Mouse (Mus musculus) G1E (cell line): ENCODE results near the gene Mrpl36.

Experiments
- CTCF ChIP-seq: IDR thresholded peaks from 2 replicates; pipeline ENCODE4 v1.5.1; 2012; ENCODE audit warnings: low read depth, low read length, inconsistent platforms, mixed read lengths
- GATA1 ChIP-seq: IDR thresholded peaks from 2 replicates; pipeline ENCODE4 v1.6.1; 2012; ENCODE audit warnings: borderline replicate concordance, low read length, inconsistent platforms, mixed read lengths
- POLR2AphosphoS5 ChIP-seq: IDR thresholded peaks from 2 replicates; pipeline ENCODE4 v1.6.1; 2012; ENCODE audit warnings: low read depth, low read length, inconsistent platforms; ENCODE audit not compliant: insufficient replicate concordance
- TAL1 ChIP-seq: conservative IDR thresholded peaks from 2 replicates; pipeline ENCODE4 v1.6.1; 2012; ENCODE audit warnings: low read depth, low read length, inconsistent platforms, mixed read lengths

GRCm38 (mm10) chr13:73304729-73305128 is 23.6 kb upstream of the Mrpl36 start:
- TF ChIP-seq CTCF (no peak), TAL1 (no peak), GATA1 (no peak), POLR2AphosphoS5 (no peak)
